Mouse (Mus musculus) layer of hippocampus, adult 8-10 months (tissue): ENCODE data around the gene Park7. TPM values are rescaled to one million over a fixed set of nuclear protein-coding genes. Genes with fewer than 3 reads are reported as not detected.

Source experiments
- DNase-seq, 2 experiments: peaks; one replicate each; pipeline ENCODE4 v3.0.0; 2022; ENCODE audit warnings: low spot score in 2 of 2
- total RNA-seq, 4 experiments: library from RNA; stranded (reverse); gene quantifications; 2 replicates each; pipeline ENCODE4 v1.2.4; 2022

Park7 gene
- total RNA-seq, 4 experiments from 2014 or later, result 194 to 246 (median 216) TPM

GRCm38 (mm10) chr4:150849964-150850363, 64.3 kb downstream of the Park7 start:
- no peak for DNase-seq

Other genes with a start within 250 kb of the Park7 start
- 10 to 100 TPM; 37.7 to 48.8 (median 40.4) TPM for gene Errfi1, start 60.5 kb downstream of the Park7 start, total RNA-seq
- 1 to 10 TPM in 1 of 4 experiments, under 1 TPM in 3; 0.52 to 1.0 (median 0.85) TPM for gene Tnfrsf9, start 125 bp upstream of the Park7 start, total RNA-seq
- not detected for gene Uts2, start 82.7 kb upstream of the Park7 start, total RNA-seq
- gene Per3, start 130.2 kb upstream of the Park7 start, total RNA-seq, result 10 to 100 TPM; 24.0 to 43.4 (median 38.1) TPM
- 10 to 100 TPM; 32.3 to 37.2 (median 35.5) TPM for gene Vamp3, start 143.5 kb upstream of the Park7 start, total RNA-seq
- not detected for gene Gm13090, start 175.1 kb upstream of the Park7 start, total RNA-seq